Mouse (Mus musculus) thymus, postnatal 25 days (tissue): ENCODE measurements around the gene Spata13.

ENCODE experiments used
- DNase-seq: peaks from one replicate; pipeline ENCODE4 v3.0.0; 2022

Gene Spata13

GRCm38 (mm10) chr14:60753801-60754126 lies 120.0 kb downstream of the Spata13 start:
- DNase-seq = no peak

- DNase-seq = no peak
These were observed 120.9 kb downstream of the Spata13 start for GRCm38 (mm10) chr14:60754656-60755055.

- DNase-seq = no peak
These were observed 122.5 kb downstream of the Spata13 start for GRCm38 (mm10) chr14:60756271-60756670.

GRCm38 (mm10) chr14:60757265-60757664 lies 123.5 kb downstream of the Spata13 start:
- DNase-seq = no peak

- no peak for DNase-seq
These were observed 123.9 kb downstream of the Spata13 start for GRCm38 (mm10) chr14:60757722-60758121.

- DNase-seq = no peak
These were observed 125.3 kb downstream of the Spata13 start for GRCm38 (mm10) chr14:60759097-60759496.

- no peak for DNase-seq
These were observed 128.0 kb downstream of the Spata13 start for GRCm38 (mm10) chr14:60761801-60762200.

GRCm38 (mm10) chr14:60762754-60763153 lies 129.0 kb downstream of the Spata13 start:
- no peak for DNase-seq

- no peak for DNase-seq
These were observed 129.9 kb downstream of the Spata13 start for GRCm38 (mm10) chr14:60763746-60764145.

GRCm38 (mm10) chr14:60764526-60764925 lies 130.7 kb downstream of the Spata13 start:
- no peak for DNase-seq

- DNase-seq = no peak
These were observed 131.2 kb downstream of the Spata13 start for GRCm38 (mm10) chr14:60765025-60765424.

- DNase-seq = no peak
These were observed 134.1 kb downstream of the Spata13 start, which contains the start of gene C1qtnf9 for GRCm38 (mm10) chr14:60767884-60768283. Gene C1qtnf9, plus strand, starts transcription at chr14:60768134.

- no peak for DNase-seq
These were observed 135.5 kb downstream of the Spata13 start for GRCm38 (mm10) chr14:60769340-60769739.

- no peak for DNase-seq
These were observed 136.8 kb downstream of the Spata13 start for GRCm38 (mm10) chr14:60770594-60770993.

GRCm38 (mm10) chr14:60771057-60771456 lies 137.3 kb downstream of the Spata13 start:
- peak; percentile 78 for DNase-seq

- no peak for DNase-seq
These were observed 139.7 kb downstream of the Spata13 start for GRCm38 (mm10) chr14:60773476-60773875.

- no peak for DNase-seq
These were observed 142.7 kb downstream of the Spata13 start for GRCm38 (mm10) chr14:60776521-60776920.

GRCm38 (mm10) chr14:60777485-60777919 lies 143.7 kb downstream of the Spata13 start:
- peak; percentile 59 for DNase-seq

- DNase-seq = no peak
These were observed 145.4 kb downstream of the Spata13 start for GRCm38 (mm10) chr14:60779198-60779597.

- no peak for DNase-seq
These were observed 148.4 kb downstream of the Spata13 start for GRCm38 (mm10) chr14:60782121-60782656.

GRCm38 (mm10) chr14:60783196-60783595 lies 149.4 kb downstream of the Spata13 start:
- no peak for DNase-seq

- peak; percentile 89 for DNase-seq
These were observed 150.9 kb downstream of the Spata13 start, which contains the start of gene Mipep for GRCm38 (mm10) chr14:60784427-60785315. Gene Mipep, plus strand, starts transcription at chr14:60784573.

- peak; percentile 60 for DNase-seq
These were observed 156.3 kb downstream of the Spata13 start for GRCm38 (mm10) chr14:60790103-60790502.

- DNase-seq = no peak
These were observed 163.0 kb downstream of the Spata13 start for GRCm38 (mm10) chr14:60796600-60797322.
